Mouse (Mus musculus): Measurements from ENCODE around the gene Phf11a.
"Not testable (repeated sequence)": the region's sequence is repeated elsewhere in the genome, so short reads cannot be mapped to it uniquely, and the experiment has no call there.

The Phf11a gene

DNA sequence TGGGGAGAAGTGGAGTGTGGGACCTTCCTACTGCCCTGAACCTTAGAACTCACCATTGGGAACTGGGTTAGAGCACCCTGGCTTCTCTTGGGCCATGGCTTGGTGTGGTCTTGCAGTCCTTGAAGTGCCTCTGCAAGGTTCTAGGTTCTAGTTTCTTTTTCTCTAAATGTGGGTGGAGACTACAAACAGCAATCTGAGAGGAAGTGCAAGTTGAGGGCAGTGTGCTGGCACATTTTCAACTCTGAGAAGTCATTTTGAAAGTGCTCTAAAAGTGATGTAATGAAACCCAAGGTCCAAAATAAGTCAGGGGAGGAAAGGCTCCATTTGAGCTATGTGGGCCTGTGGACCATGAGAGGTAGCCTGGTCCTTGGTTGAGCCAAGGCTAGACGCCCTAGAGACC is at the start of gene Phf11a:
Phf11a (minus strand) TSS at position 132 of the 400 bp plus-strand sequence.
- DNase-seq (ENCODE audit: low spot score in 2 of 2), result not testable (repeated sequence)

DNA sequence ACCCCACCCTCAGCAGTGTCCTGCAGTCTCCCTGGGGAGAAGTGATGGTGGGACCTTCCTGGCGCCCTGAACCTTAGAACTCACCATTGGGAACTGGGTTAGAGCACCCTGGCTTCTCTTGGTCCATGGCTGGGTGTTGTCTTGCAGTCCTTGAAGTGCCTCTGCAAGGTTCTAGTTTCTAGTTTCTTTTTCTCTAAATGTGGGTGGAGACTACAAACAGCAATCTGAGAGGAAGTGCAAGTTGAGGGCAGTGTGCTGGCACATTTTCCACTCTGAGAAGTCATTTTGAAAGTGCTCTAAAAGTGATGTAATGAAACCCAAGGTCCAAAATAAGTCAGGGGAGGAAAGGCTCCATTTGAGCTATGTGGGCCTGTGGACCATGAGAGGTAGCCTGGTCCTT is 43.9 kb upstream of the Phf11a start, which contains the start of gene Phf11b:
Phf11b (minus strand) TSS at position 163 of the 400 bp plus-strand sequence.
- DNase-seq (ENCODE audit: low spot score in 2 of 2), result not testable (repeated sequence)

DNA sequence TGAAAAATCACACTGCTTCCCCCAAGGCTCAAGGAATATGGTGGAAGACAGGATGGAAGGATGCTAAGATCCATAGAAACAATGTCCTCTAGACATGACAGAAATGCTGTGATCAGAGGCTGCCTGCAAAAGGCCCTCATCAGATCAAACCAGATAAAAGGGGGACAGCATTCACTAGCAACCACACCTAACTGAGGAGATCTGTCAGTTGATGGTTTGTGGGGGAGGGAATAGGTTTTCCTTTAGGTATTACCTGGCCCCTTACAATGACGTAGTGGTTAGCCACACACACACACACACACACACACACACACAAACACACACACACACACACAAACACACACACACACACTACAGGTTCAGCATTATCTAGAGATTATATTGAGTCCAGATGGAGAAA is 42.2 kb upstream of the Phf11a start:
- no peak for DNase-seq (ENCODE audit: low spot score in 2 of 2)

DNA sequence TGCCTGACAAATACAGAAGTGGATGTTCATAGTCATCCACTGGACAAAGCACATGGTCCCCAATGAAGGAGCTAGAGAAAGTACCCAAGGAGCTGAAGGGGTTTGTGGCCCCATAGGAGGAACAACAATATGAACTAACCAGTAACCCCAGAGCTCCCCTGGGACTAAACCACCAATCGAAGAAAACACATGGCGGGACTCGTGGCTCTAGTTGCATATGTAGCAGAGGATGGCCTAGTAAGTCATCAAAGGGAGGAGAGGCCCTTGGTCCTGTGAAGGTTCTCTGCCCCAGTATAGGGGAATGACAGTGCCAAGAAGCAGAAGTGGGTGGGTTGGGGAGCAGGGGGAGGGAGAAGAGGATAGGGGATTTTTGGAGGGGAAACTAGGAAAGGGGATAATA is 38.7 kb upstream of the Phf11a start:
- DNase-seq (ENCODE audit: low spot score in 2 of 2), result not testable (repeated sequence)

DNA sequence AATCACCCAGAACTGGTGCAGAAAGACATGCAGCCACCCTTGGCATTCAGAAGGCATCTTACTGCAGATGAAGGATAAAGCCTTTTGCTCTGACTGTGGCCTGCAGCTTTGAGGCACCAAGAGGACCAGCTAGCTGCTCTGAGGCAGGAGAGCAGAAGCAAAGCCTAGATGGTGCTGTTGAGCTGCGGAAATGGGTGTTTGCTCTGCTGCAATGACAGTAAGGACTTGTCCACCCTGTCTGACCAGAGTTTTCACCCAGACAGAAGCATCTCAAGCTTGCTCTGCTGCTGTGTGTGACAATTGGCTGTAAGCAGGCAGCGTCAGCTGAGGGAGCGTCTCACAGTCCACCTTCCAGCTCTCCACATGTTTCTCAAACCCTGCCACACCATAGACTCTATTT is 33.2 kb upstream of the Phf11a start:
- DNase-seq (ENCODE audit: low spot score in 2 of 2), result peak; percentile 63

DNA sequence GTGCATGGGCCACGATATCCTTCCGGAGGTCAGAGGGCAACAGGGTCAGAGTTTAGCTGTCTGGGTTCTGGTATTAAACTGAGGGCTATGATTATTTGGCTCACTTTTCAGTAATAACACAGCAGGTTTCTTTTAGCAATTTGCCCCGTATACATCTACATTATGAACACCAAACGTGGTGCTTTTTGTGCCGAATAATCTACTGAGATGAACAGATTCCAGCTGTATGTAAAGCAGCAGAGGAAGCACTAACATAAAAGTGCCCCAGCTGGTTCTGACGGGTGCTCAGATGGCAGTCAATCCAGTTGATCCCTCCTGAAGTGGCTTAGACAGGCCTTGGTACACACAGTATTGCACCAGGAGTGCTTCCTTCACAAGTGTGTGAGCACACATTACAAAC is 22.6 kb upstream of the Phf11a start:
- DNase-seq (ENCODE audit: low spot score in 2 of 2), result not testable (repeated sequence)

DNA sequence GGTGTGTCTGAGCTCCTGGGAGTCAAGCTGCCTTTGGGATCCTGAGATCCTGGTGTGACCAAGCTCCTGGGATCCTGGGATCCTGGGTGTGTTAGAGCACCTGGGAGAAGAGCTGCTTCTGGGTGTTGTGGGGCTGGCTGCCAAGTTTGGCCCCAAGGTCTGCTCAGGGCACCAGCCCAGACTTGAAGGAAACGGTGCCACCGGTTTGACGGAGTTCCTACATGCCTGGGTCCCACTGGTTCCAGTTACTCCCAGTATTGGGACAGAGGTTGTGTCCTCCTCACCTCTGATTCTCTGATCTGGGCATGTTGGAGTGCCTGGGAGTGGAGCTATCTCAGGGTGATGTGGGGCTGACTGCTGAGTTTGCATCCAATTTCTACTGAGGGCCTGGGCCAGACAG is 21.7 kb upstream of the Phf11a start:
- DNase-seq (ENCODE audit: low spot score in 2 of 2), result peak; percentile 35 to 71

DNA sequence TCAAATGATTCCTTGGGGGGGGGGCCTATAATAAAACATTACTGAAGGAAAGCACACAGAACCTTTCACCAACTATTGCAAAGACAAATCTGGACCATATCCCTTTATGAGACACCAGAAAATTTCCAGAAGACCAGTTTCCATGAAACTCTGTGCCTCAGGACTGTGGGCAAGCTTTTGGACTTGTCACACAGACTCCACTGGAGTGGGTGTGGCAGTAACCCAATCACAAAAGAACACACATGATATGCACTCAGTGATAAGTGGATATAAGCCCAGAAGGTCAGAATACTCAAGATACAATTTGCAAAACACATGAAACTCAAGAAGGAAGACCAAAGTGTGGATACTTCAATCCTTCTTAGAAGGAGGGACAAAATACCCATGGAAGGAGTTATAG is 5.6 kb downstream of the Phf11a start:
- not testable (repeated sequence) for DNase-seq (ENCODE audit: low spot score in 2 of 2)

DNA sequence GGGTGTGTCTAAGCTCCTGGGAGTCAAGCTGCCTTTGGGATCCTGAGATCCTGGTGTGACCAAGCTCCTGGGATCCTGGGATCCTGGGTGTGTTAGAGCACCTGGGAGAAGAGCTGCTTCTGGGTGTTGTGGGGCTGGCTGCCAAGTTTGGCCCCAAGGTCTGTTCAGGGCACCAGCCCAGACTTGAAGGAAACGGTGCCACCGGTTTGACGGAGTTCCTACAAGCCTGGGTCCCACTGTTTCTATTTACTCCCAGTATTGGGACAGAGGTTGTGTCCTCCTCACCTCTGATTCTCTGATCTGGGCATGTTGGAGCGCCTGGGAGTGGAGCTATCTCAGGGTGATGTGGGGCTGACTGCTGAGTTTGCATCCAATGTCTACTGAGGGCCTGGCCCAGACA is 22.4 kb downstream of the Phf11a start:
- DNase-seq (ENCODE audit: low spot score in 2 of 2), result peak; percentile 53 to 69

DNA sequence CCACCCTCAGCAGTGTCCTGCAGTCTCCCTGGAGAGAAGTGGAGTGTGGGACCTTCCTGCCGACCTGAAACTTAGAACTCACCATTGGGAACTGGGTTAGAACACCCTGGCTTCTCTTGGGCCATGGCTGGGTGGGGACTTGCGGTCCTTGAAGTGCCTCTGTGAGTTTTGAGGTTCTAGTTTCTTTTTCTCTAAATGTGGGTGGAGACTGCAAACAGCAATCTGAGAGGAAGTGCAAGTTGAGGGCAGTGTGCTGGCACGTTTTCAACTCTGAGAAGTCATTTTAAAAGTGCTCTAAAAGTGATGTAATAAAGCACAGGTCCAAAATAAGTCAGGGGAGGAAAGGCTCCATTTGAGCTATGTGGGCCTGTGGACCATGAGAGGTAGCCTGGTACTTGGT is 37.3 kb downstream of the Phf11a start, which contains the start of gene Gm6904:
Gm6904 (minus strand) TSS at position 161 of the 400 bp plus-strand sequence.
- peak in 1 of 2 experiments; percentile 9 for DNase-seq (ENCODE audit: low spot score in 2 of 2)

DNA sequence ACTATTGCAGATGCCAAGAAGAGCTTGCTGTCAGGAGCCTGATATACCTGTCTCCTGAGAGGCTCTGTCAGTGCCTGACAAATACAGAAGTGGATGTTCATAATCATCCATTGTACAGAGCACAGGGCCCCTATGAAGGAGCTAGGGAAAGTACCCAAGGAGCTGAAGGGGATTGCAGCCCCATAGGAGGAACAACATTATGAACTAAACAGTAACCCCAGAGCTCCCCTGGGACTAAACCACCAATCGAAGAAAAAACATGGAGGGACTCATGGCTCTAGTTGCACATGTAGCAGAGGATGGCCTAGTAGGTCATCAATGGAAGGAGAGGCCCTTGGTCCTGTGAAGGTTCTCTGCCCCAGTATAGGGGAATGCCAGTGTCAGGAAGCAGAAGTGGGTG is 41.5 kb downstream of the Phf11a start:
- DNase-seq (ENCODE audit: low spot score in 2 of 2), result not testable (repeated sequence)

DNA sequence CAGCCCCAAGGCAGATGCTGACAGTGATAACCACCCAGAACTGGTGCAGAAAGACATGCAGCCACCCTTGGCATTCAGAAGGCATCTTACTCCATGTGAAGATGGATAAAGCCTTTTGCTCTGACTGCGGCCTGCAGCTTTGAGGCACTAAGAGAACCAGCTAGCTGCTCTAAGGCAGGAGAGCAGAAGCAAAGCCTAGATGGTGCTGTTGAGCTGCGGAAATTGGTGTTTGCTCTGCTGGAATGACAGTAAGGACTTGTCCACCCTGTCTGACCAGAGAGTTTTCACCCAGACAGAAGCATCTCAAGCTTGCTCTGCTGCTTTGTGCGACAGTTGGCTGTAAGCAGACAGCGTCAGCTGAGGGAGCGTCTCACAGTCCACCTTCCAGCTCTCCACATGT is 47.0 kb downstream of the Phf11a start:
- DNase-seq (ENCODE audit: low spot score in 2 of 2), result peak; percentile 16 to 37

DNA sequence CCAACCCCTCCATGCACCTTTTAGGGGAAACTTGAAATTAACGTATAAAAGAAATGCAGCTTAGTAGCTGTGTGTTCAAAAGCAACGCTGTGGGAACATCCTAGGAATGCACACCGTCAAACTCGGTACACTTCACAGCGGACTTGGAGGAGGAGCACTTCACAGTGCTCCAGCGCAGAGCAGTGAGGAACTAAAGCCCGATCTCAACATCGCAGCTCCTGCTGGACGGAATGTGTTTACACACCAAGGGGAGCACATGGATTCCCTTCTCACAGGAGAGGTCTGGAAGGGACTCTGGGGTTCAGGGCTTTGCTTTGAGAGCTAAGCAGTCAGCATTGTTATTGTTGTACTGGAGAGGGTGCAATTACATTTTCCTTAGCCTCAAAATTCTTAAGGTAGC is 63.7 kb downstream of the Phf11a start:
- DNase-seq (ENCODE audit: low spot score in 2 of 2), result no peak

DNA sequence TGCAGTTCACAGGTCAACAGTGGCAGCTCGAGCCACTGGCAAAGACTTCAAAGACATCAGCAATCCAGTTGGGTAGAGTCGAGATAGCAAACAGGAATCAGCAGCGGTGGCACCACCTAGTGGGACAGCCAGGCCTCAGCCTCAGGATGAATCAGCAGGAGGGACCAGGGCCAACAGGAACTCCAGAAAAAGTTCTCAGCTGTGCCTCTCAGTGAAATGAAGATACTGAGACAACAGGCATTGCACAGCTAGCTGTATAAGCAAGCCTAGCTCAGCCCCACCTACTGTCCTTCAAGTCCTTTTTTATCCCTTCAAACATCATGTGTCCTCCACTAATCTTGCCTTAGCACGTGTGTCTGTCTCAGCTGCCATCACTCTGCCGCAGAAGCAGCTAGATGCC is 65.3 kb downstream of the Phf11a start:
- DNase-seq (ENCODE audit: low spot score in 2 of 2), result peak in 1 of 2 experiments; percentile 11

DNA sequence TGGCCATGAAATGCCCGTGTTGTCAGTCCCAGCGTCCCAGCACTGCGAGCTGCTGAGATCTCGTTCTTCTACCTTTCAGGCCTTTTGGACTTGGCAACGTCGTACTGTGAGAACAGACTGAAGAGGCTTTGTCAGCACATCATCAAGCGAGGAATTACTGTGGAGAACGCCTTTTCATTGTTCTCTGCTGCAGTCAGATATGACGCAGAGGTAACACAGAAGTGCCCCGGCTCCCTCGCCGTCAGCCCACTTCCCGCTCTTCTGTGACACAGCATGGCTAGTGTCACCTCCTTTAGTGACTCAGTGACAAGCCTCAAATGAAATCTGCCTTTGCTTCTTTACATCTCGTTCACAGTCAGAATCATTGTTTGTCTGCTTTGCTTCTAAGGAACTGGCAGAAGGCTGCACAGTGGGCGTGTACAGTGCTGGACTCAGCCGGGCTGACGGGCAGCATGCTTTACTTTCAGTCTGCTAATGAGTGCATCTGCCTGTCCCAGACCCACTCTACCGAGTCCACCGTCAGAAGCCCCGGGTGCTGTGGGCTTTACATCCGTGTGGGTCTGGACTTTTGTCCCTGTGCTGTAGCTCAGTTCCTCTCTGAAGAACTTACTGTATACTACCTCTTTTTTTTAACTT is 66.9 kb downstream of the Phf11a start:
- DNase-seq (ENCODE audit: low spot score in 2 of 2), result no peak

DNA sequence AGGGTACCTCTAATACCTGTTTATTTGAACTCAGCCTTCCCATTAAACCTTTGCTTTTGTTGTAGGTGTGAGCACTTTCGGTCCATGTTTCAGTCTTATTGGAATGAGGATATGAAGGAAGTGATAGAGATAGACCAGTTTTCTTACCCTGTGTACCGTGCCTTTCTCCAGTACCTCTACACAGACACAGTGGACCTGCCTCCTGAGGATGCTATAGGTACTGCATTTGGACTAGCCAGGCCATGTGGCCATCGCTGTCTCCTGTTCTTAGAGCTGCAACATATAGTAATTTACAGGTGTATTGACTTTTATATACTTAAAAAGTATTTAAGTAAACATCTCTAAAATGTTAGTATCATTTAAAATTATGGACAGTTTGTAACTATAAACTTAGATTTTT is 67.5 kb downstream of the Phf11a start:
- DNase-seq (ENCODE audit: low spot score in 2 of 2), result no peak

Data from urinary bladder, postnatal 36 days (tissue).